Mouse (Mus musculus) lung, embryonic 16.5 days (tissue): ENCODE results near the gene Sytl1. TPM values are rescaled to one million over a fixed set of nuclear protein-coding genes. Genes with fewer than 3 reads are reported as not detected.

Experiments
- ATAC-seq: fragments of 200-750 bp; cut with Nextera tagmentation; 2 replicates; pipeline ENCODE4 v1.8.0; 2017; ENCODE audit warnings: low read depth, mild to moderate bottlenecking, moderate library complexity
- H3K27ac ChIP-seq: fragments of 300-500 bp; sonication (generic); 2 replicates; pipeline ENCODE4 v1.5.1; 2014; ENCODE audit warnings: mild to moderate bottlenecking, control low read depth, low read length
- H3K27me3 ChIP-seq: fragments of 300-500 bp; sonication (generic); 2 replicates; pipeline ENCODE4 v1.6.1; 2014; ENCODE audit warnings: low read depth, low read length, mixed read lengths; ENCODE audit not compliant: control insufficient read depth, insufficient read depth
- H3K36me3 ChIP-seq: fragments of 300-500 bp; sonication (generic); 2 replicates; pipeline ENCODE4 v1.6.1; 2014; ENCODE audit warnings: low read length; ENCODE audit not compliant: control insufficient read depth, insufficient read depth
- H3K4me1 ChIP-seq: fragments of 300-500 bp; sonication (generic); replicated peaks from 2 replicates; pipeline ENCODE4 v1.6.1; 2014; ENCODE audit warnings: low read length, mixed read lengths; ENCODE audit not compliant: control insufficient read depth, insufficient read depth
- H3K4me2 ChIP-seq: fragments of 300-500 bp; sonication (generic); 2 replicates; pipeline ENCODE4 v1.6.1; 2014; ENCODE audit warnings: low read depth, low read length, control low read depth
- H3K4me3 ChIP-seq: fragments of 300-500 bp; sonication (generic); 2 replicates; pipeline ENCODE4 v1.5.1; 2014; ENCODE audit warnings: mild to moderate bottlenecking, low read length, control low read depth
- H3K9ac ChIP-seq: fragments of 300-500 bp; sonication (generic); 2 replicates; pipeline ENCODE4 v1.6.1; 2014; ENCODE audit warnings: low read length, control low read depth
- H3K9me3 ChIP-seq: fragments of 300-500 bp; sonication (generic); 2 replicates; pipeline ENCODE4 v1.6.1; 2016; ENCODE audit warnings: low read length; ENCODE audit not compliant: control insufficient read depth
- WGBS: fragments of 180-500 bp; shearing (Covaris S2); extraction: QIAGEN DNeasy Blood & Tissue Kit; methylation state at CpG from one replicate; pipeline ENCODE4 v1.1.7; 2014; 5-methylcytosine and 5-hydroxymethylcytosine counted together
- polyA plus RNA-seq: library from polyadenylated mRNA; unstranded; fragments of >200 nt; fragmentation: Nextera tagmentation; extraction: Ambion mirVana; gene quantifications from 2 replicates; pipeline ENCODE4 v1.2.1, GENCODE M21; 2015

Gene Sytl1
- polyA plus RNA-seq, 1 experiment from 2014 or later: 2.4 TPM

DNA sequence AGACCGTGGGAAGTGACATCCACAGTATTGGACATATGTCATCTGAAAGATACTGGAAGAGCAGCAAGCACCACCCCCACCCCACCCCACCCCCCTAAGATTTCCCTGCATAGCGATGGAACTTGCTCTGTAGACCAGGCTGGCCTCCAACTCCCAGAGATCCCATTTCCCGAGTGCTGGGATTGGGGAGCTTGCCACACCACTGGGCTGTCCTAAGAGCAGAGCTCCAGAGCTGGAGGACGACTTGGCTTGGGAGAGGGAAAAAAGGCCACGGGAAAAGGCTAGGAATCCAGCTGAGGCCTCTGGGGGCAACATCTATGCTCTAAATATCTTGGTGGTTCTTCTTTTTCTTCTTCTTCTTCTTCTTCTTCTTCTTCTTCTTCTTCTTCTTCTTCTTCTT, 28.1 kb downstream of the Sytl1 start:
- 49% methylated on average over 5 of the region's 5 CpGs for WGBS
- H3K9ac ChIP-seq: no peak overlapping the region
- H3K9me3 ChIP-seq: no peaks in the 10 kb centered on the region
- H3K4me1 ChIP-seq: no peaks in the 10 kb centered on the region
- H3K27ac ChIP-seq: no peak overlapping the region
- no peak for ATAC-seq
- no peak overlapping the region for H3K4me2 ChIP-seq
- H3K4me3 ChIP-seq: no peak overlapping the region
- no peaks in the 10 kb centered on the region for H3K36me3 ChIP-seq
- H3K27me3 ChIP-seq: 0 out of 2 replicates have a peak, but pooled peaks cover 4% of the 10 kb centered on the region

DNA sequence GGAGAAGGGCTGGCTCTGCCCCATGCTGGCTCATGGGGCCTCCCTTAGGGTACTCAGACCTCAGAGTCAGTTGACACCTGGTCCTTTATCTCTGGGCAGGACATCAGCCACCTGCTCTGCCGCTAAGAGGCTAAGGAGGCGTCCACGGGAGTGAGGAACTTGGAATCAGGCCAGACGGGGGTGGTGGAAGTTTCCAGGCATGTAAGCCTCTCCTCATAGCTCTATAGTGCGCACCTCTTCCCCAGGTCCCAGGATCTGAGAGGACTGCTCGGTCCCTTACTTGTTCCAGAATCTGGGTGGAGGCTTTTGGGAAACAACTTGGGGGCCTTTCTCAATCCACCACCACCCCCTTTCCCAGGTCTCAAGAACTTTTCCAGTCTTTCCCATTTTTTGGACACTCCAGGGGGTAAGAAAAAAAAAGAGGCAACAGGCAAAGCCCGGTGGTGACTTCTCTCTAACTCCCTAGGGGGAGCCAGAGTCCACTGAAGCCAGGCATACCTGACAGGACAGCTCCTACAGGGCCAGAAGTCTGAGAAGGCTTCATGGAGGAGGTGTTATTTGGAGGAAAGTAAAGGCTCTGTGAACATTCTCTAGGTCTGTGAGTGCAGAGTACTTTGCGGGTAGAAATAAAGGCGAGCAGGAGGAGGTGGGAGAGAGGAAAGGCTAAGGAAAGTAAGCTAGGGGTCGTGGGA, 29.5 kb downstream of the Sytl1 start:
- Histone ChIP-seq H3K36me3 (no peaks in the 10 kb centered on the region), H3K4me1 (no peaks in the 10 kb centered on the region), H3K4me3 (no peak overlapping the region), H3K9me3 (no peaks in the 10 kb centered on the region), H3K27ac (no peak overlapping the region), H3K4me2 (no peak overlapping the region), H3K9ac (no peak overlapping the region), H3K27me3 (0 out of 2 replicates have a peak, but pooled peaks cover 4% of the 10 kb centered on the region)
- ATAC-seq: 0 out of 2 replicates have a peak, but pooled peaks have one; percentile 44
- 21% methylated on average over 10 of the region's 10 CpGs for WGBS

- H3K27me3 ChIP-seq: no peaks in the 10 kb centered on the region
- no peaks in the 10 kb centered on the region for H3K4me1 ChIP-seq
- H3K9ac ChIP-seq: no peak overlapping the region
- ATAC-seq: no peak
- no peaks in the 10 kb centered on the region for H3K9me3 ChIP-seq
- 82% methylated on average over 8 of the region's 8 CpGs for WGBS
- no peak overlapping the region for H3K4me2 ChIP-seq
- no peak overlapping the region for H3K4me3 ChIP-seq
- H3K36me3 ChIP-seq: no peaks in the 10 kb centered on the region
- no peak overlapping the region for H3K27ac ChIP-seq
These were observed 33.3 kb downstream of the Sytl1 start for GRCm38 (mm10) chr4:133229582-133229981.

GRCm38 (mm10) chr4:133227636-133228035, 35.3 kb downstream of the Sytl1 start:
- Histone ChIP-seq H3K4me1 (peaks cover 4% of the 10 kb centered on the region), H3K9ac (no peak overlapping the region), H3K4me3 (no peak overlapping the region), H3K9me3 (no peaks in the 10 kb centered on the region), H3K36me3 (no peaks in the 10 kb centered on the region), H3K4me2 (no peak overlapping the region), H3K27me3 (no peaks in the 10 kb centered on the region), H3K27ac (no peak overlapping the region)
- 70% methylated on average over 8 of the region's 8 CpGs for WGBS
- ATAC-seq: no peak

DNA sequence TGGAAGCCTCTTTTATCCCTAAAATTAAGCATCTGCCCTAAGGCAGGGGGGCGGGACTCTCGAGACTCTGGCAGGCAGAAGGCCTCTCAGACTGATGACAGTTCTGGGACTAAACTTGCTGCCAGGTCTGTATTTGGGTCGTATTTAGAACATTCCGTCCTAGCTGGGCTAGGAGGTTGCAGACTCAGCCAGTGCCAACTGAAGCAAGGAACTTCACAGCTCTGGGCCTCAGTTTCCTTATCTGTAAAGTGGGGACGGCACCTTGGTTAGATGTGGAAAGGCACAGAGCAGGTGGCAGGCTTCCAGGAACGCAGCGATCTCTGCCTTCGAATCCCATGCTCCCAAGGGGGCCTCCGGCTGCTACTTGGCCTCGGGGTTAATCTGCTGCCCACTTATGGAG, 36.8 kb downstream of the Sytl1 start:
- H3K9ac ChIP-seq: no peak overlapping the region
- H3K4me3 ChIP-seq: no peak overlapping the region
- no peak overlapping the region for H3K27ac ChIP-seq
- 68% methylated on average over 10 of the region's 10 CpGs for WGBS
- ATAC-seq: no peak
- no peak overlapping the region for H3K4me2 ChIP-seq
- no peaks in the 10 kb centered on the region for H3K9me3 ChIP-seq
- peaks cover 4% of the 10 kb centered on the region for H3K4me1 ChIP-seq
- no peaks in the 10 kb centered on the region for H3K36me3 ChIP-seq
- H3K27me3 ChIP-seq: peaks cover 4% of the 10 kb centered on the region; the same call in 1 of the 2 replicates

- H3K36me3 ChIP-seq: no peaks in the 10 kb centered on the region
- no peaks in the 10 kb centered on the region for H3K9me3 ChIP-seq
- peak overlapping the region; percentile 14; the same call in 1 of the 2 replicates for H3K9ac ChIP-seq
These were observed 39.0 kb downstream of the Sytl1 start for GRCm38 (mm10) chr4:133223875-133224274.

GRCm38 (mm10) chr4:133221701-133222100, 41.2 kb downstream of the Sytl1 start:
- WGBS: 80% methylated on average over 8 of the region's 8 CpGs
- no peak overlapping the region for H3K4me3 ChIP-seq
- H3K27ac ChIP-seq: no peak overlapping the region
- no peaks in the 10 kb centered on the region for H3K9me3 ChIP-seq
- H3K4me1 ChIP-seq: peaks cover 4% of the 10 kb centered on the region
- no peak for ATAC-seq
- peaks cover 4% of the 10 kb centered on the region; the same call in 1 of the 2 replicates for H3K27me3 ChIP-seq
- no peak overlapping the region for H3K4me2 ChIP-seq
- no peaks in the 10 kb centered on the region for H3K36me3 ChIP-seq
- H3K9ac ChIP-seq: no peak overlapping the region

More at GRCm38 (mm10) chr4:133223875-133224274, 39.0 kb downstream of the Sytl1 start:
- H3K4me1 ChIP-seq: peaks cover 4% of the 10 kb centered on the region
- peaks cover 4% of the 10 kb centered on the region; the same call in 1 of the 2 replicates for H3K27me3 ChIP-seq
- no peak overlapping the region for H3K27ac ChIP-seq
- no peak overlapping the region for H3K4me3 ChIP-seq
- ATAC-seq: peak; percentile 51
- H3K4me2 ChIP-seq: no peak overlapping the region
- 34% methylated on average over 5 of the region's 5 CpGs for WGBS

GRCm38 (mm10) chr4:133220656-133221055, 42.3 kb downstream of the Sytl1 start:
- Histone ChIP-seq H3K9me3 (no peaks in the 10 kb centered on the region), H3K36me3 (no peaks in the 10 kb centered on the region), H3K4me2 (peak overlapping the region; percentile 60), H3K4me1 (peaks cover 4% of the 10 kb centered on the region), H3K27ac (no peak overlapping the region), H3K27me3 (peaks cover 4% of the 10 kb centered on the region; the same call in 1 of the 2 replicates), H3K4me3 (peak overlapping the region; percentile 43), H3K9ac (peak overlapping the region; percentile 57; the same call in 1 of the 2 replicates)
- peak; percentile 61; the same call in 1 of the 2 replicates for ATAC-seq
- under 1% methylated on average over 25 of the region's 25 CpGs for WGBS

DNA sequence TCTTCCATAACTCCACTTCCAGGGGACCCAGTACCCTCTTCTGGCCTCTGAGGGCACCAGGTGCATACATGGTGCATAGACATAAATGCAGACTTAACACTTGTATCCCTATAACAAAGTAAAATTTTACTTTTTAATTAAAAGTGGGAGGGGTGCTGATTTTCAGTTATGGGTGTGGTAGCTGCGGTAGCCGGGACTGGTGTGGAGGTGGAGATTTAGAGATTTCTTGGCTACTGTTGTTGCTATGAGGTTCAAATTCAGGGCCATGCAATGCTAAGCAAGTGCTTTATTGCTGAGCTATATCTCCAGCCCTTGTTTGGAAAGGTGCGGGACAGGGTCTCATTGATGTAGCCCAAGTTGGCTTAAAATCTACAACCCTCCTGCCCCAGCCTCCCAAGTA, 44.2 kb downstream of the Sytl1 start:
- Histone ChIP-seq H3K9ac (no peak overlapping the region), H3K9me3 (no peaks in the 10 kb centered on the region), H3K36me3 (no peaks in the 10 kb centered on the region), H3K4me3 (no peak overlapping the region), H3K27me3 (peaks cover 8% of the 10 kb centered on the region; the same call in 1 of the 2 replicates), H3K4me2 (no peak overlapping the region), H3K27ac (no peak overlapping the region), H3K4me1 (peaks cover 2% of the 10 kb centered on the region)
- WGBS: 84% methylated on average over 3 of the region's 3 CpGs
- no peak for ATAC-seq
